Mouse (Mus musculus) gastrocnemius, adult 18-20 months (tissue): ENCODE data around the gene Zfp637. TPM values are rescaled to one million over a fixed set of nuclear protein-coding genes. Genes with fewer than 3 reads are reported as not detected.
"Not testable (repeated sequence)": the region's sequence is repeated elsewhere in the genome, so short reads cannot be mapped to it uniquely, and the experiment has no call there.

Experiments
- DNase-seq: peaks from one replicate; pipeline ENCODE4 v3.0.0; 2021; ENCODE audit warnings: low spot score
- long read RNA-seq, 2 experiments: library from polyadenylated mRNA; stranded (forward); transcript quantifications; one replicate each; pipeline ENCODE4 v2.0.0; 2021
- total RNA-seq, 2 experiments: library from RNA; stranded (reverse); gene quantifications; 2 replicates each; pipeline ENCODE4 v1.2.3; 2021

Gene Zfp637
- total RNA-seq: 10 to 100 TPM; 40.6 to 45.1 TPM
- long read RNA-seq, experiment 1, transcript Zfp637-209 (3 exons, 765 nt): minor isoform, 7 of 39 reads
- long read RNA-seq, experiment 1, transcript Zfp637-210 (3 exons, 1,098 nt): major isoform, 24 of 39 reads
- long read RNA-seq, experiment 1, partial matches to known transcripts: 2 of 39 reads
- long read RNA-seq, experiment 1, other reads (novel, unspliced or antisense): 0 of 39 reads
- long read RNA-seq, experiment 2, transcript Zfp637-210 (3 exons, 1,098 nt): major isoform, 16 of 26 reads
- long read RNA-seq, experiment 2, transcript Zfp637-209 (3 exons, 765 nt): minor isoform, 6 of 26 reads
- long read RNA-seq, experiment 2, partial matches to known transcripts: 1 of 26 reads
- long read RNA-seq, experiment 2, other reads (novel, unspliced or antisense): 0 of 26 reads

DNA sequence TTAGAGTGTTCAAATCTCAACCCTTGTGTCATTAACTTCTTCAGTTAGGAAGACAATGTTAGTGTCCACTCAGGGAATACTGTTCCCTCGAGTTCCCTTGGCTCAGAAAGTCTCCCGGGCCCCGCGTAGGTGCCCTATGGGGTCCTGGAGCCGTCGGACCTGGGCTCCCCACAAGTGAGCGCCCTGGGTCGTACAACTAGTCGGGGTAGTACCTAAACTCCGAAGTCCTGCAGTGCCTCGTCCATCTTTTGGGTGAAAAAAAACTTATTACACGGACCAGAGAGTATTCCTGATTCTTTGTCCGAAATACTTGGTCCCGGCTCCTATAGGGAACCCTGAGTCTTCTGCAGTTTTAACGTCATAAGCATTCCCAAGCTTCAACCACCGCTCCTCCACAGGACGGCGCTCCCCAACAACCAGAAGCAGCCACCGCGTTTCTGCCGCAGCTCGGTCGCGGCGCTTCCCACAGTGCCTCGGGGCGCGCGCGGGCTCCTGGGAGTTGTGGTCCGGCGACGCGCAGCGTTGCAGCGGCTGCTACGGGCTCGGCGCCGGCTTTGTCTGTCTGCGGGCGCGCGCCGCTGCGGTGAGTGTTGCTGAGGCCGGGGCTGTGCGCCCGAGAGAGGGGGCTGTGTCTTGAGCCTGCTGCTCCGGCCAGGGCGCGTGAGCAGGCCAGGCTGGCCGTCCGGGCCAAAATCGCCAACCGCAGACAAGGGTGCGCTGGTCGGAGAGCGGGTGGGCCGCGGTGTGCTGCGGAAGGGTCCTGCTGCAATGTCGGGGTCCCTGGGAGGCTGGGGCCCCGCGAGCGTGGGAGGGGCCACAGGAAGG is at the start of gene Zfp637:
Zfp637 (plus strand) TSS at position 495 of the 825 bp plus-strand sequence.
- peak; percentile 89 for DNase-seq

DNA sequence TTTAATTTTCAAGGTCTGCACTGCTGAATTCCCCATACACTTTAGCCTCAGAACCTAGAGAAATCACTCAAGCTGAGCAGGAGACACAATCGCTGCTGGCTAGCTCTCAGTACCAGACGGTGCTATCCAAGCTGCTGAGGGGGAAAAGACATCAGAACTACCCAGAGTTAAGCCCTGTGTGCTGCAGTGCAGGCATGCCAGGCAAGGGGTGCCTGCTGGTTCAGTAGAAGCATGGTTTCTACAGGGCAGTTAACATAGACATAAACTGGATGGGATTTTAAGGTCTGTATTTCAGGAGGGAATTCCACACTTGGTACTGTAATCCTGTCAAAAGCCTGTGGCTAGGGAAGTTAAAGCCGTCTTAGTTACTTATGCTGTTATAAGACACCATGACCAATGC is 45.7 kb upstream of the Zfp637 start:
- no peak for DNase-seq

DNA sequence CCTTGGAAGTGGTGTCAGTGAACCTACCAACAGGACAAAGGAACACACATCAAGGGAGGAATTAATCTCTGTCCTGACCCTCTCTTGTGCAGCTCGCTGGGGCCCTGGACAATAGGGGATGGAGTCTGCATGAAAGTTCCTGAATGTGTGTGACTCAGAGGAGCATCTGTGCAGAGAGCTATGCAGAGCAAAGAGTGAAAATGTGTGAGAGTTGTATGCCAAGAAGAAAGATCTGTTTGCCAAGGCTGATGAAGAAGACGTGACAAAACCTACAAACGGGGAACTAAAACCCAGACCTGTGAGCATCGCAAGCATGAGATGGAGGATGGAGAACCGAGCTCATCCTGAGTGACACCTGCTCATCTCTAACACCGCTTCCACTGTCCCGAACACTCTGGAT is 40.2 kb upstream of the Zfp637 start:
- no peak for DNase-seq

DNA sequence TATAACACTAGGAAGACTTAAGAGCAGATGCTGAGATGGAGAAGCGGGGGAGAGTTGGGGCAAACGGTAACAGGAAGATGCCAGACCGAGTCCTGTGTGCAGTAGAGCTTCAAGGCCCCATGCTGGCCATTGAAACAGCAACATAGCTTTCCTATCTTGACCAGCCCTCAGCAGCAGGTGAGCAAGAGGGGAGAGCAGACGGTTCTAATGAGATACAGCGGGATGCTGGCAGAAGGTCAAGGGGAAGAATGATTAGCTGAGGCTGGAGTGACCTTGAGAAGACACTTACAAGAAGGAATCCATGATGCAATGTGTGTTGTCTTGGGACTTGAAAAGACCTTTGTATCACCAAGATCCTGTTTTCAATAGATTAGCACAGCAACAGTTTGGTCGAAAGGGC is 39.2 kb upstream of the Zfp637 start:
- no peak for DNase-seq

DNA sequence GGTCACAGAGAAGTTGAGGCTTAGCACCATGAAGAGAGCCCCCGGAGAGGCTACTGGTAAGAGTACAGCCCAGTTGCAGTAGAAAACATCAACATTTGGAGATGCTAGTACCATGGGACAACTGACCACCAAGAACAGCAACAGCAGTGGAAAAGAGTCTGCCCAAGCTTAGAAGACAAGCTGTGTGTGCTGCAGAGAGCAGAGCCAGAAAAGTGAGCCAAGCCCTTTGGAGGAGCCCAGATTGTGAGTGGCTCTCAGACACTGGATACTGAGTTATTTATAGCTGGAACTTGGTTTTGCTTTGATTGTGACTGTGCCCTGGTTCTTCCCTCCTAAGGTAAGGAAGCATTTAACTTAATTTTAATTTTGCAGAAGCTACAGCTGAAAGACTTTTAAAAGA is 33.2 kb upstream of the Zfp637 start:
- DNase-seq: peak; percentile 43

DNA sequence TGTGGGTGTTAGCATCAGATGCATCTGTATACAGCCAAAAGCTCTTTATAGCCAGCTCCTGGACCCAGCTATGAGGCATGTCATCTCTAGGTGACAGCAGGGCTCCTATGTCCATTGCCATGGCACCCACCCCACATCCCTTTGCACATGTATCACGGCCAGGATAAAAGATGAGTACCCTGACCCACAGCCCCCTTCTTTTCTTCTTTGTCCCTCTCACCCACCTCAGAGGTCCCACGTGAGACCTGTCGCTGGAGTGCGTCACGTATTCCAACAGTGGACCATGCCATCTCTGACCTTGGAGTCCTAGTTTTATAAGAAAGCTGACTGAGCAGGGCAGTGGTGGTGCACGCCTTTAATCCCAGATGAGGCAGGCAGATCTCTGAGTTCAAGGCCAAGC is 31.2 kb upstream of the Zfp637 start:
- DNase-seq: no peak

DNA sequence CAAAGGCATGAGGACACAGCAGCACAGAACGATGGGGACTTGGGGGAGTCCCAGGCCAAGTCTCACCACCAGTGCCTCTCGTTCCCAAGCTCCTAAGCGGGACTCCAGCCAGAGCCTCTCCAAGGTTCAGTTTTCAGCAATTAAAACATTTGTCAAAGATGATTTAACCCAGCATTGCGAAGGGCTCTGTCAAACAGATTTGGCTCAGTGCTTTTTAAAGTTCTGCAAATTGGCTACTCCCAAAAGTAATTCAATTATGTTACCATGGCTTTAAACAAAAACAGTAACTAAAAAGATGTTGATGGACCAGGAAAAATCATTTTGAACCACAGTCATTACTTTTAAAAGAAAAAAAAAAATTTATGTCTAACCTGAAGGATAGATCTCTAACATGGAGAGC is 30.3 kb upstream of the Zfp637 start:
- no peak for DNase-seq

DNA sequence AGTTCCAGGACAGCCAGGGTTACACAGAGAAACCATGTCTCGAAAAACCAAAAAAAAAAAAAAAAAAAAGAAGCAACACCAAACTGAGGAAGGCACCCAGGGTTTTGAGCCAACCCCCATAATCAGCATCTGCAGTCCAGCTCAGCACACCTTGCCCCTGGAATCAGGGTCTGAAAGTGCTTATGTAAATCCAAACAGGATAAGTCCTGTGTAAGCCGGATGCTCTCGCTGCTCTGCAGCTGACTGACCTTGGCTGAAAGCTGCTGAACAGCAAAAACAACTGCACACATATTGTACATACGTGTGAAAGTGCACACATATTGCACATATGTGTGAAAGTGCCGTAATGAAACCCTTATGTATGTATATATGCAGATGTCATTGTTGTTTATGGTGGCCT is 29.7 kb upstream of the Zfp637 start:
- no peak for DNase-seq

DNA sequence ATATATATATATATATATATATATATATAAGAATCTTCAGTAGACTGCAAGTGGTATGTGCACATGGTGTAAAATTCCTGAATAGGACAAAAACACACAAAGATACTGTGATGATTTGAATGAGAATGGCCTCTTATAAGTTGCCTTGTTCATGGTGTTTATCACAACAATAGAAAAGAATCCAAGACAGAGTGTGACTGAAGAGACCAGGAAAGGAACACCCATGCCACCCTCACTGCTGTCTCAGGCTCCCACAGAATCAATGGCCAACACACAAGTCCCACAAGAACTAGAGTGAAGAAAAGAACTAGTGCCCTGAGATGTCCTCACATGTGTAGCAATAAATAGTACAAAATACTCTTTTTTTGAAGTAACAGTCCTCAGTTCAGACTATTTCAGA is 26.3 kb upstream of the Zfp637 start:
- DNase-seq: no peak

DNA sequence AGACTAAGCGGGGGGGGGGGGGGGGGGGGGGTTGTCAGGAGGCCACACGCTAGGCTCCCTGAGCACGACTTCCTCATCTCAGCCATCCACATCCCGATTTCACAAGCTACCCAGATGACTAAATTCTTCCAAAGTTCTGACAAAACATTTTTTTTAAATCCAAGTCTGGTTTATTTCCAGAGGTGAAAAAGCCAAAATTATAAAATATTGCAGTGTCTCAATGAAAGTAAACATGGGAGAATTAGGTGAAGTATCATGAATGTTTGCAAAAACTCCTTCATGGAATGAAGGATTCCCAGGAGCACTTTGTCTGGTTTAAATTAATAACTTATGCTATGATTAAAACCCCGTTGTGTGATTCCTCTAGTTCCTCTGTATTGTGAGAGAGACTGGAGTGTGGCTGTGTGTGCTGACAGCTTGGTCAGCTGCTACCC is 23.9 kb upstream of the Zfp637 start:
- DNase-seq: no peak

DNA sequence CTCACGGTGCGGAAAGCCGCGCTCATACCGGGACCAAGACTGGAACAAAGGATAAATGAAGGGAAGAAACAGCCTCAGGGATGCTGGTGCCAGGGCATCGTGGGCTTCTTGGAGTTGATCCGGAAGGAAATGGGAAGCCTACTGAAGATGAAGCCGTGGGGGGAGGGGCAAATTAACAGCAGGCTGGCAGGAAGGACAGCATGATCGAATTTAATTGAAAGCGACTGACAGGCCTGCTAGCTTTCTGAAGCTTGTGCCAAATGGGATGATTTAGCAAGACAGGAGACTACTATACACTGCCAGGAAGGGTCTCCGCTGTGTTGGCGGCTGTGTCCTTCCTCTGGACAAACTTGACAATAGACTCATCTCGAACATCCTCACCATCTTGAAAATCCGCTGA is 20.7 kb upstream of the Zfp637 start:
- DNase-seq: no peak

DNA sequence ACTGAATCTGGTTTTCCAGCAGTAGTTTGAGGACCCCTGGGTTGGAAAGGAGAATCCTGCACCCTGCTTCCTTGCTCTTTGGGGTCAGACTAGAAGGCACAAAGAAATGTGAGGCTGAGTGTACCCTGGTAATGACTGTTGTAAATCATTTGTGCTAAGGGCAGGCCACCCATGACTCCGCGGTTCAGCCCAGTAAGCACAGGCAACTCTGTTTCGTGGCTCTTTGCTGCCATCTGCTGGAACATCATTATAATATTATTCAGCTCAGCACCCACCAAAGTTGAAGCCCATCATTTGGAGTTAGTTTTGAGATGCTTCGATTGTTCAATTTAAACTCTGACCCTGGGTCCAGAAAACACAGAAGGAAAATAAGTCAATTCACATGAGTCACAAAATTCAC is 15.6 kb upstream of the Zfp637 start:
- peak; percentile 77 for DNase-seq

DNA sequence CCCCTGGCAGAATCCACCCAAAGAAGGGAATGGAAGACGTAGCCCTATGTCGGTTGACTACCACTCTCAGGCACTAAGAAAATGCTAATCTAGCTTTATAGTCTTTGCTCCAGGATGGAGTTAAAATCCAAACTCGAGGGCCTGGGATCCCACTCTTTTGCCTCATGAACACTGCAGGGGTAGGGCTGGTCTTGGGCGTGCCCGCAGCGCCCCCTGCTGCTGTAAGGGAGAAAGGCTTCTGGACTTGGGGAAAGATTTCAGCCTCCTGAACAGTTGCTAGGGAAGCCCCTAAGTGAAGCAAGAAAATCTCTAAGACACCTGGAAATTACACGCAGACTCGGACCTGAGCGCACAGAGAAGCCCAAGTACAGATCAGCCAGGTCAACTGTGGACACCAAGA is 12.7 kb upstream of the Zfp637 start:
- peak; percentile 59 for DNase-seq

DNA sequence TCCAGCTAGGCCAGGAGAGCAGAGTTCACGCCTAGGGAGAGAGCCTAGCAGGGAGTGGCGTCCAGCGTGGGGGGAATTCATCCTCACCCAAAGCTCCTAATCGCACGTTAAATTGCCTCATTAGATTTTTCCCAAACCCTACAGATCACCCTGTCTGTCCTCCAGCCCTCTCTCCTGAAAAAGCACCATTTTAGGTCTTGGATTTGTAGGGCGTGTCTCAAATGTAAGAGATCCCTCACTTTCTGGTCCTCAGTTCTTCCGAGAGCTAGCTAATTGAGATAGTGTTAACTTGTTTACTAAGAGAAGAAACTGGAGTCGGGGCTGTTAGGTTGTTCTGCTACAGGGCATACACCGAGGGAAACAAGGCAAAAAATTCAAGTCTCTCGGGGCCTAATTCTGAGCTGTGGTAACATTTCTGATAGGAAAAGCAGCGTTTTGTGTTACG is 553 bp downstream of the Zfp637 start:
- DNase-seq: no peak

DNA sequence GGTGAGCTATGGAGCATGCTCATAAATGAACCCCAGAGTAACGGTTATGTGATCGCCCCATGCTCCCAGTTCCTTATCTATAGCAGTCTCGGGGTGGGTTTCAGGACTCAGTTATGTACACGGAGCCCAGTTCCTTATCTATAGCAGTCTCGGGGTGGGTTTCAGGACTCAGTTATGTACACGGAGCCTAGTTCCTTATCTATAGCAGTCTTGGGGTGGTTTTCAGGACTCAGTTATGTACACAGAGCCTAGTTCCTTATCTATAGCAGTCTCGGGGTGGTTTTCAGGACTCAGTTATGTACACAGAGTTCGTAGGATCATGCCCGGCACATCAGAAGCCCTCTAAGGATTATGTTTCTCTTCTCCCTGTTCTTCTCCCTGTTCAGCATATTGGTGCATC is 3.6 kb downstream of the Zfp637 start:
- no peak for DNase-seq

DNA sequence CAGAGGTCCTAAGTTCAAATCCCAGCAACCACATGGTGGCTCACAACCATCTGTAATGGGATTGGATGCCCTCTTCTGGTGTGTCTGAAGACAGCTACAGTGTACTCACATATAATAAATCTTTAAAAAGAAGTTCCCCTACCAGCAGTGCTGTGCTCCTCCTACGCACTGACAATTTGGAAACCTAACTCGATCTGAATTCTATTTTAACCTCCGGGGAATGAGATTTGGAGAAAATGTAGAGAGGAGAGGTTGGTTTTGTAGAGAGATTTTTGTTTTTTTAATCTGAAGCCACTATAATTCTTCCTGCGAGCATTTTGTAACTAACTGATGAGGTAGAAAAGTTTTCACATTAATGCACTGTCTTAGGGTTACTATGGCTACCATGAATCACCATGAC is 5.7 kb downstream of the Zfp637 start:
- not testable (repeated sequence) for DNase-seq

DNA sequence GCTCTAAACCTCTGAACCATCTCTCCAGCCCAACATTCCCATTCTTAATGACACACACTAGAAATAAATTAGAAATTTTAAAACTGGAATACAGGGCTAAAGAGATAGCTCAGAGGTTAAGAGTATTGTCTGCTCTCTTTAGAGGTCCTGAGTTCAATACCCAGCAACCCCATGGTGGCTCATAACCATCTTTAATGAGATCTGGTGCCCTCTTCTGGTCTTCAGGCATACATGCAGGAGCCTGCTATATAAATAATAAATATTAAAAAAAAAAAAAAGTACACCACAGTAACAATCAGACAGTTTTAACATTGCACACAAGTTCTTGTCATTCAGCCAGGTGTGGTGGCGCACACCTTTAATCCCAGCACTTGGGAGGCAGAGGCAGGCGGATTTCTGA is 6.8 kb downstream of the Zfp637 start:
- DNase-seq: no peak

DNA sequence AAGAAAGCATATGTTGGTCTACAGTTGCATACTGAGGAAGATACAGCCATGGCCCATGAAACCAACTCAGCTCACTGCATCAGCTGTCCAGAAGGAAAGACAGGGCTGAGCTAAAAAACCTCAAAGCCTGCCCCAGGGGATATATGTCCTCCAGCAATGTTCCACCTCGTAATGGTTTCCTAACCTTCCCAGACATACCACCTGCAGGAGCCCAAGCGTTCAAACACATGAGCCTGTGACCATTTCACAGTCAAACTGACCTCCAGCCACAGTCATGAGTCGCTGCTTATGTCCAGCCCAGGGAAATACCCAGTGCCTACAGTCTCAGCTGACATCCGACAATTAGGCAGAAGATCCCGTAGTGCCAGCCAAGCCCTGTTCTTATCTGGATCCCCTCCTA is 7.6 kb downstream of the Zfp637 start:
- DNase-seq: no peak

DNA sequence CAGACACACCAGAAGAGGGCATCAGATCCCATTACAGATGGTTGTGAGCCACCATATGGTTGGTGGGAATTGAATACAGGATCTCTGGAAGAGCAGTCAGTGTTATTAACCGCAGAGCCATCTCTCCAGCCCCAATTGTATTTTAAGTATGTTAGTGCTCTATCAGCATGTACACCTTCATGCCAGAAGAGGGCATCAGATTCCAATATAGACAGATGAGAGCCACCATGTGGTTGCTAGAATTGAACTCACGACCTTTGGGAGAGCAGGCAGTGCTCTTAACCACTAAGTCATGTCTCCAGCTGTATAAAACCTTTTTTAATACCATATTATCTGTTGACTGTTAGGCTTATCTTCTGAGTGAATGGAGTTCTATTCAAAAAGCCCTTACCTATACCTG is 10.8 kb downstream of the Zfp637 start:
- DNase-seq: no peak

DNA sequence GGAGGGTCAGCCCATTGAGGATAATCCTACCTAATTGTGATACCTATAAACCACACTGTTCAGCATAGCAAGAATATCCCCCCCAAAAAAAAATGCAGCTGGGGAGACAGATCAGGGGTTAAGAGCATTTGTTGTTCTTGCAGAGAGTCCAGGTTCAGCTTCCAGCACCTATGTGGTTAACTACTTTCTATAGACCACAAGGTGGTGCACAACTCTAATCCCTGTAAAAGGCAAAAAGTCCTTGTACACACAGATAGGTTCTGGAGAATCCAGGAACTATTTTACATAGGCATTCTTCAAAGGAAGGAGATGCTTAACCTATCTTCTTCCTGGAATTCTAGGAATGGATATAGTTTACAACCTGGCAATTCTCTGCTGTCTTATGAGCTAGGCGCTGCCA is 17.0 kb downstream of the Zfp637 start:
- DNase-seq: no peak

DNA sequence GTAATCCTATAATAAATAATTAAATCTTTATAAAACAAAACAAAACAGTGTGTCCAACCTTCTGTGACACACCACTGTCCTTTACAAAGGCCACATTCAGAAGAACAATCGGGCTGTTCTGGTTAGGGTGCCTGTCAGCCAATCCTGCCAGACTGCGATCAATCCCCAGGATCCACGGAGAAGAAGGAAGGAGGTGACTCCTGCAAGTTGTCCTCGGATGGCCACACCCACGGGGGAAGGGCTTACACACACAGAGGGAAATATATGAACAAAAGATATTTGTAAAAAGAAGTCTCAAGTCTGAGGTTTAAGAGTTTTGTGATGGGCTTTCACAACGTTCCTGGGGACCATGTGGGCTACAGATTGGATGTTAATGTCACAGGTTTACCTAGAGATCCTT is 20.9 kb downstream of the Zfp637 start, which contains the start of gene Zfp239:
Zfp239 (plus strand) TSS at position 253 of the 400 bp plus-strand sequence.
- no peak for DNase-seq

DNA sequence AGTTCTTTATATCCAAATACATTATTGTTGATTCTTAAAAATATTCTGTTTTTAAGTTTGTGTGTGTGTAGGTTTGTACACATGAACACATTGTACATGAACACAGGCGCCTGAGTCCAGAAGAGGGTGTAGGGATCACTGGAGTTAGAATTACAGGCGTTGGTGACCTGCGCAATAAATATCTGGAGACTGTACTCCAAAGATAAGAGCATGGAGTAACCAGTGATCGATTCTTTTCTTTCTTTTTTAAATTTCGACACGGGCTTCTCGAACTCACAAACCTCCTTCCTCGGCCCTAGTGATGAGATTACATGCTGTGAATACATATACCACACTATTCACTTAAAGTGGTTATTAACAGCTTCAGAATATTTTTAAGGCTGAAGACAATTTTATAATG is 21.5 kb downstream of the Zfp637 start:
- no peak for DNase-seq
